Mouse (Mus musculus): ENCODE data around the gene Acad11.

DNA sequence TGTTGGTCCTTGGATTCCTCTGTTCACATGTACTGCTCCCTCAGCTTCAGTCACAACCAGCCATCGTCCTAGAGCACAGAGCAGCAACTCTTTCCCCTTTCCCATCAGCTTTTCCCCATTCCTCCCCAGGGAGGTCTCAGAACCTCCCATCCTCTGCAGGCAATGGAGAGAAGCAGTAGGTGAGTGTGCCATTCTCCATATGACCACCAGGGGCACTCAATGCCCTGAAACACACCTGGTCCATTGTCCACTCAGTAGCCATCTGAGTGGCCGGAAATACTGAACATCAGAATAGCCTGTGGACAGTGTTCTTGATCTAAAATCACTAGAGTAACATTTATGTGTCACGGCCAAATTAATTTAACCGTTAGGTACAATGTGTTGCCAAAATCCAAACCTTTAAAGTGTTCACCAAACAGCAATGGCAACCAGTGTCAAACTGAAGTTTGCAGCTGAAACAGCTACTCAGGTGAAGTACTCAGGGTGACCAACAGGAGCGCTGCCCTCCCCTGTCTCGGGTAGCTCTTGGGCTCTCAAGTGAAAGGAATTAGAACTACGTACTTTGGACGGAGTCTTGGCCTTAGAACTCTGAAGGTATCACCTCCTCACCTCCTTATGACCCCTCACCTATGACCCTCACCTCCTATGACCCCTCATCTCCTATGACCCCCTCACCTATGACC, 81.3 kb downstream of the Acad11 start:
- TF ChIP-seq CTCF (IDR thresholded peaks at IDR 0.05; ENCODE audit: low read depth) (peak; percentile 41), EP300 (IDR thresholded peaks at IDR 0.05; ENCODE audit: low read depth) (no peak)
